ENCODE assay signal across 9 mouse cellular contexts in the genomic region with DNA sequence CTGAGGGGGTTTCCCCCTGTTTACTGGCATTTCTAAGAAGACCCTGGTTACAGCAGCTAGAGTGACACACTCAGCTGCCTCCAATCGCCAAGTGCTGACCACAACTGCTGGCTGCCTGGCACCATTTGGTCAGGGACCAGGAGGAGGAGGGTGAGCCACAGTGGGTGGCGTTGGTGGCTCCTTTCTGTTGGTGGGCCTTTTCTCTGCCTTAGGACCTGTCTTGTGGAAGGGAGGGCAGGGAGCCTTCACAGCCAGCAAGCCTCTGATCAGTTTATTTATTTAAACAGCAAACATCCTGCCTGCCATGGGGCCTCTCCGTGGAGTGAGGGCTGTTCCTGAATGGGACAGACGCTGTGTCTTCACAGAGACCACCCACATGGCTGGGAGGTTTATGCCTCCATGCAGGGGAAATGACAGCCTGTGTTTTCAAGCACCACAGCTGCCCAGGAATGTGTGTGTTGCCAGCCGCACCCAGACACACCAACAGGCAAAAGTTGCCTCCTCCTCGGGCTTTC.
A peak's percentile ranks its signal among the peaks of the same experiment; 100 is the strongest.
DNase-seq lines count a peak whose midpoint lies in the region; ATAC-seq and TF ChIP-seq lines count a peak whose summit lies in the region.
"Had no signal": no experiment of that assay in that cellular context is flagged by ENCODE, and none has a peak within 500 bp of the region (broad histone marks: within the 10 kb centered on the region; RNA-seq: fewer than 3 reads in every experiment).

No protein-coding gene starts in this region.

- H3K4me3 ChIP-seq in liver, embryonic 11.5 days (ENCODE audit: low read depth, low read length), result no peak overlapping the region
- no peak overlapping the region for H3K4me3 ChIP-seq in liver, postnatal 0 days (ENCODE audit: low read depth, low read length)
- no peak overlapping the region for H3K4me3 ChIP-seq in embryonic facial prominence, embryonic 12.5 days
- H3K4me3 ChIP-seq in limb, embryonic 15.5 days, result no peak overlapping the region
- H3K4me3 ChIP-seq in stomach, embryonic 14.5 days (ENCODE audit: low read depth, low read length), result no peak overlapping the region
- H3K4me3 ChIP-seq: liver, embryonic 15.5 days had no signal

- peak overlapping the region; percentile 48 for H3K27ac ChIP-seq in liver, embryonic 11.5 days (ENCODE audit: low read depth, low read length)
- H3K27ac ChIP-seq in liver, postnatal 0 days (ENCODE audit: low read depth), result no peak overlapping the region
- H3K27ac ChIP-seq in embryonic facial prominence, embryonic 12.5 days, result peak overlapping the region; percentile 78
- H3K27ac ChIP-seq in limb, embryonic 15.5 days, result peak overlapping the region; percentile 59
- H3K27ac ChIP-seq in stomach, embryonic 14.5 days (ENCODE audit: low read length), result peak overlapping the region; percentile 77
- H3K27ac ChIP-seq: liver, embryonic 15.5 days had no signal

- H3K4me2 ChIP-seq in liver, embryonic 11.5 days, result no peak overlapping the region
- H3K4me2 ChIP-seq in liver, postnatal 0 days (ENCODE audit: low read depth, low read length), result no peak overlapping the region
- H3K4me2 ChIP-seq in embryonic facial prominence, embryonic 12.5 days (replicated peaks), result 0 out of 2 replicates have a peak overlapping the region, but pooled peaks have one; percentile 9
- H3K4me2 ChIP-seq in limb, embryonic 15.5 days, result no peak overlapping the region
- no peak overlapping the region for H3K4me2 ChIP-seq in stomach, embryonic 14.5 days (replicated peaks; ENCODE audit: low read depth, low read length)
- H3K4me2 ChIP-seq: liver, embryonic 15.5 days had no signal

- H3K27me3 ChIP-seq in liver, embryonic 11.5 days (replicated peaks; ENCODE audit: control insufficient read depth, insufficient read depth, low read length), result no peaks in the 10 kb centered on the region
- H3K27me3 ChIP-seq in liver, postnatal 0 days (ENCODE audit: insufficient read depth, low read length), result no peaks in the 10 kb centered on the region
- no peaks in the 10 kb centered on the region for H3K27me3 ChIP-seq in embryonic facial prominence, embryonic 12.5 days
- no peaks in the 10 kb centered on the region for H3K27me3 ChIP-seq in limb, embryonic 15.5 days
- H3K27me3 ChIP-seq in stomach, embryonic 14.5 days (ENCODE audit: control insufficient read depth, insufficient read depth, low read length), result no peaks in the 10 kb centered on the region
- H3K27me3 ChIP-seq: liver, embryonic 15.5 days had no signal

- no peaks in the 10 kb centered on the region for H3K9me3 ChIP-seq in liver, embryonic 11.5 days (ENCODE audit: control insufficient read depth, low read length)
- no peaks in the 10 kb centered on the region for H3K9me3 ChIP-seq in liver, postnatal 0 days (ENCODE audit: low read length)
- no peaks in the 10 kb centered on the region for H3K9me3 ChIP-seq in embryonic facial prominence, embryonic 12.5 days
- H3K9me3 ChIP-seq in limb, embryonic 15.5 days, result no peaks in the 10 kb centered on the region
- H3K9me3 ChIP-seq in stomach, embryonic 14.5 days (ENCODE audit: control insufficient read depth, low read depth, low read length), result no peaks in the 10 kb centered on the region
- H3K9me3 ChIP-seq: liver, embryonic 15.5 days had no signal

- H3K4me1 ChIP-seq in liver, embryonic 11.5 days (replicated peaks; ENCODE audit: control insufficient read depth, insufficient read depth, low read length), result peaks cover 4% of the 10 kb centered on the region
- H3K4me1 ChIP-seq in liver, postnatal 0 days (ENCODE audit: insufficient read depth), result 0 out of 2 replicates have a peak, but pooled peaks cover 2% of the 10 kb centered on the region
- H3K4me1 ChIP-seq in embryonic facial prominence, embryonic 12.5 days, result peaks cover 14% of the 10 kb centered on the region
- H3K4me1 ChIP-seq in limb, embryonic 15.5 days, result peaks cover 6% of the 10 kb centered on the region
- H3K4me1 ChIP-seq in stomach, embryonic 14.5 days (ENCODE audit: control insufficient read depth, insufficient read depth, low read length), result peaks cover 22% of the 10 kb centered on the region; the same call in 1 of the 2 replicates
- H3K4me1 ChIP-seq: liver, embryonic 15.5 days had no signal

- ATAC-seq in liver, embryonic 11.5 days (replicated peaks; ENCODE audit: low FRiP score), result no peak
- no peak for ATAC-seq in liver, postnatal 0 days
- peak; percentile 56; the same call in 1 of the 2 replicates for ATAC-seq in embryonic facial prominence, embryonic 12.5 days (ENCODE audit: insufficient number of reproducible peaks, insufficient read depth, low FRiP score, low TSS enrichment)
- peak; percentile 78 for ATAC-seq in limb, embryonic 15.5 days (ENCODE audit: insufficient number of reproducible peaks, low FRiP score, low TSS enrichment, low read depth)
- ATAC-seq in stomach, embryonic 14.5 days (ENCODE audit: insufficient number of reproducible peaks, insufficient read depth, low FRiP score, low read depth), result peak; percentile 72; the same call in 1 of the 2 replicates
- ATAC-seq in erythroblast, adult 5-6 weeks (replicated peaks; ENCODE audit: low FRiP score, poor library complexity, severe bottlenecking), result no peak

- H3K36me3 ChIP-seq in liver, embryonic 11.5 days (ENCODE audit: control insufficient read depth, insufficient read depth, low read length), result no peaks in the 10 kb centered on the region
- no peaks in the 10 kb centered on the region for H3K36me3 ChIP-seq in liver, postnatal 0 days (replicated peaks; ENCODE audit: insufficient read depth, low read length)
- no peaks in the 10 kb centered on the region for H3K36me3 ChIP-seq in embryonic facial prominence, embryonic 12.5 days
- no peaks in the 10 kb centered on the region for H3K36me3 ChIP-seq in limb, embryonic 15.5 days
- no peaks in the 10 kb centered on the region for H3K36me3 ChIP-seq in stomach, embryonic 14.5 days (ENCODE audit: control insufficient read depth, insufficient read depth, low read length)
- H3K36me3 ChIP-seq: liver, embryonic 15.5 days had no signal

- H3K9ac ChIP-seq in liver, embryonic 11.5 days (ENCODE audit: low read depth, low read length), result no peak overlapping the region
- H3K9ac ChIP-seq in liver, postnatal 0 days (replicated peaks), result no peak overlapping the region
- H3K9ac ChIP-seq in embryonic facial prominence, embryonic 12.5 days, result no peak overlapping the region
- no peak overlapping the region for H3K9ac ChIP-seq in limb, embryonic 15.5 days
- H3K9ac ChIP-seq in stomach, embryonic 14.5 days (replicated peaks; ENCODE audit: low read depth, low read length), result no peak overlapping the region
- H3K9ac ChIP-seq: liver, embryonic 15.5 days had no signal

- TF ChIP-seq CTCF in liver, postnatal 0 days (IDR thresholded peaks at IDR 0.05; ENCODE audit: low read depth), result no peak

- no peak for TF ChIP-seq EP300 in liver, postnatal 0 days (IDR thresholded peaks at IDR 0.05; ENCODE audit: low read depth)

- no peak for DNase-seq in liver, embryonic 11.5 days (ENCODE audit: low spot score)
- no peak for DNase-seq in liver, postnatal 0 days
- no peak for DNase-seq in gastrocnemius, postnatal 10 days
- DNase-seq in cerebellum, adult 8-10 months, result no peak

- WGBS in liver, embryonic 11.5 days, result 16% methylated on average over 6 of the region's 6 CpGs
- 19% methylated on average over 6 of the region's 6 CpGs for WGBS in liver, postnatal 0 days (ENCODE audit: insufficient replicate concordance)
- WGBS in embryonic facial prominence, embryonic 12.5 days, result 3% methylated on average over 6 of the region's 6 CpGs
- WGBS in limb, embryonic 15.5 days, result 10% methylated on average over 6 of the region's 6 CpGs
- 9% methylated on average over 6 of the region's 6 CpGs for WGBS in stomach, embryonic 14.5 days

Comparison
In these comparisons a context has a peak if more than half of its experiments do, and no peak if none do; other contexts are left out.
1. ATAC-seq: peak in embryonic facial prominence, embryonic 12.5 days (single experiment), limb, embryonic 15.5 days (single experiment) and stomach, embryonic 14.5 days (single experiment); none in liver, embryonic 11.5 days (single experiment), liver, postnatal 0 days (single experiment) and erythroblast, adult 5-6 weeks (single experiment).